Mouse (Mus musculus): Measurements from ENCODE around the gene Nup153.

DNA sequence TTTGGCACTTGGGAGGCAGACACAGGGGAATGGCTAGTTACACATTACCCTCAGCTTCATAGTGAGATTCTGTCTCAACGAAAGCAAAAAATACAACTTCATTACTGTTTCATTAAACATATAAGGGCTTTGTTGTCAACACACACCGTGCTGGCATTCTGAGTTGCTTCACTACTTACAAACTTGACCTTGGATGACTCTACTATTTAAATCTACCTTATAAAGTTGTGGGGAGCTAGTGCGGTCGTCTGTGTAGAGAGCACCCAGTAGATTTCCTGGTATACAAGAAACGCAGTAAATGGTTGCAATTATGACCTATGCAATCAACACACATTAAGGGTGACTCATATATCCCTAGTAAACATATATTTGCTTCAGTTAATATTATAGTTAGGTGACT lies 671 bp upstream of the Nup153 start:
- no peak for TF ChIP-seq POLR2A (IDR thresholded peaks at IDR 0.05; ENCODE audit: control insufficient read depth, extremely low read depth, insufficient read depth, low read length, poor library complexity)
- no peak for TF ChIP-seq CTCF (IDR thresholded peaks at IDR 0.05; ENCODE audit: borderline replicate concordance, control insufficient read depth, extremely low read depth, insufficient read depth, low read length, poor library complexity)

Data from thymus, adult 2 months (tissue).